Mouse (Mus musculus) heart, postnatal 0 days (tissue): ENCODE data around the gene Tmub2.

Experiments used
- CTCF ChIP-seq: IDR thresholded peaks from 2 replicates; pipeline ENCODE4 v1.5.1; 2016; ENCODE audit warnings: antibody characterized with exemption, control low read depth, low read depth
- EP300 ChIP-seq: IDR thresholded peaks from 2 replicates; pipeline ENCODE4 v1.6.1; 2016; ENCODE audit warnings: antibody characterized with exemption, low read depth

- TF ChIP-seq CTCF (no peak), EP300 (no peak)
Observed at GRCm38 (mm10) chr11:102276411-102276915, 8.3 kb upstream of the Tmub2 start.
